Mouse (Mus musculus) erythroblast, embryonic 14.5 days (primary cell): ENCODE data around the gene Zfp212.

Experiments
- GATA1 ChIP-seq: IDR thresholded peaks from 2 replicates; pipeline ENCODE4 v1.6.1; 2012; ENCODE audit warnings: low read length, inconsistent platforms, mixed read lengths
- TAL1 ChIP-seq: IDR thresholded peaks from 3 replicates; pipeline ENCODE4 v1.6.1; 2012; ENCODE audit warnings: low read length, inconsistent platforms, mixed read lengths

DNA sequence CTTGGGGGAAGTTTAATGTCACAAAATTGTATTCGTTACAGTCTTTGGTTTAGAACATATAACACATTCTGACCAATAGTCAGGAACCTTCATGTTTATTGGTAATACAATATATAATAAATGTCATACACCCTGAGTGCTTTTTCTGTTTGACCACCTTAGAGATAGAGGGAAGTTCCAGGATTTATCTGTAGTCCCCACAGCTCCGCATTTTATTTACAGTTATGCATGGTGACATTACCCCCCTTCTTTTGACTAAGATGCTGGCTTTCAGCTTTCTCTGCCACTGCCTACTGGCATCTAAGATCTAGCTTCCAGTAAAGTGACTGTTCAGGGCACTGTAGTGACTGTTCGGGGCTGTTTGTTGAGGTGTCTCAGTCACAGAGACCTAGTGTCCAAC, 34.1 kb downstream of the Zfp212 start:
- TF ChIP-seq GATA1 (no peak), TAL1 (no peak)
